Mouse (Mus musculus): ENCODE data around the gene Plppr1. TPM values are rescaled to one million over a fixed set of nuclear protein-coding genes. Genes with fewer than 3 reads are reported as not detected.

Plppr1 gene
- polyA plus RNA-seq, 1 experiment: not detected

- H3K27me3 ChIP-seq (ENCODE audit: control insufficient read depth, insufficient read depth, insufficient read length): no peaks in the 10 kb centered on the region
- no peaks in the 10 kb centered on the region for H3K36me3 ChIP-seq (ENCODE audit: control insufficient read depth, insufficient read depth)
- H3K79me3 ChIP-seq (ENCODE audit: low read depth): no peaks in the 10 kb centered on the region
- no peaks in the 10 kb centered on the region for H3K79me2 ChIP-seq (ENCODE audit: control insufficient read depth, insufficient read depth)
- no peak overlapping the region for H3ac ChIP-seq (ENCODE audit: control insufficient read depth, insufficient read length, low read depth)
- no peak overlapping the region for H3K4me3 ChIP-seq (ENCODE audit: insufficient read depth, poor library complexity, severe bottlenecking)
- TF ChIP-seq CEBPB (IDR thresholded peaks at IDR 0.05; ENCODE audit: low read depth): no peak
- TF ChIP-seq MYOG (IDR thresholded peaks at IDR 0.05; ENCODE audit: control insufficient read depth, extremely low read depth, insufficient read length): no peak
- TF ChIP-seq FOSL1 (IDR thresholded peaks at IDR 0.05; ENCODE audit: insufficient read depth, low read length, poor library complexity, severe bottlenecking): no peak
- TF ChIP-seq MYOD1 (IDR thresholded peaks at IDR 0.05; ENCODE audit: control insufficient read depth, insufficient read length, low read depth): no peak
- no peak for TF ChIP-seq USF1 (IDR thresholded peaks at IDR 0.05; ENCODE audit: low read depth)
- no peak for TF ChIP-seq CTCF (IDR thresholded peaks at IDR 0.05; ENCODE audit: control insufficient read depth, insufficient read depth, insufficient read length)
- no peak for TF ChIP-seq MAX (IDR thresholded peaks at IDR 0.05)
These were observed 120.6 kb downstream of the Plppr1 start for GRCm38 (mm10) chr4:49179471-49180181.

- Histone ChIP-seq H3K27me3 (ENCODE audit: control insufficient read depth, insufficient read depth, insufficient read length) (no peaks in the 10 kb centered on the region), H3K36me3 (ENCODE audit: control insufficient read depth, insufficient read depth) (no peaks in the 10 kb centered on the region), H3K79me2 (ENCODE audit: control insufficient read depth, insufficient read depth) (no peaks in the 10 kb centered on the region), H3K4me3 (ENCODE audit: insufficient read depth, poor library complexity, severe bottlenecking) (no peak overlapping the region), H3ac (ENCODE audit: control insufficient read depth, insufficient read length, low read depth) (no peak overlapping the region), H3K79me3 (ENCODE audit: low read depth) (no peaks in the 10 kb centered on the region)
- TF ChIP-seq MYOG (IDR thresholded peaks at IDR 0.05; ENCODE audit: control insufficient read depth, extremely low read depth, insufficient read length): no peak
These were observed 131.0 kb downstream of the Plppr1 start for GRCm38 (mm10) chr4:49189991-49190526.

DNA sequence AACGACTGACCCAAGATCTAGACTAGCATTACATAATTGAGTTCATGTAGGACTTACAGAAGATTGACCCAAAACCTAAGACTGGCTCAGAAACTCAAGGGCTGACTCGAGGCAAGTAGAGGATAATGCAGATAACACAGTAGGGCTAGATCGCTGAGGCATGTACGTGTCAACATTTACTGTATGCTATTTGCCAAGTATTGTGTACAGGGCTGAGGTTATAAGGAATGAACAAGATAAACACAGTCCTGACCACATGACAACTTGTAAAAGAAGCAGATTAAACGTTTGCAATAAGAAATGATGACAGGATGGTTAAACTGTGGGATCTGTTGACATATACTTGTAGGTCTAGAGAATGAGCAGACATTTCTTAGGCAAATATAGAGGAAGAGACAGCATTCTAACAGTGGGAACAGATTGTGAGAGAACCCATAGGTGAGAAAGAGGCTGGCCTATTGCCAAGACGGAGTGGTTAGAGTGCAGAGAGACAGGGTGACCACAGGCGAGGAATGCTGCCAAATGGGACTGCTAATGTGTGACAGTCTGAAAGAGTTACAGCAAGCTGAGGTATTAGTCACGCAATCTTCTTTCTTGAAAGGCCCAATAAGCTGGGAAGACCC lies 138.2 kb downstream of the Plppr1 start:
- H3K79me2 ChIP-seq (ENCODE audit: control insufficient read depth, insufficient read depth): no peaks in the 10 kb centered on the region
- TF ChIP-seq CTCF (IDR thresholded peaks at IDR 0.05; ENCODE audit: control insufficient read depth, insufficient read depth, insufficient read length) (no peak), CEBPB (IDR thresholded peaks at IDR 0.05; ENCODE audit: low read depth) (peak; percentile 38)
- H3K27me3 ChIP-seq (ENCODE audit: control insufficient read depth, insufficient read depth, insufficient read length): no peaks in the 10 kb centered on the region

GRCm38 (mm10) chr4:49210457-49210856 lies 151.4 kb downstream of the Plppr1 start:
- no peaks in the 10 kb centered on the region for H3K79me2 ChIP-seq (ENCODE audit: control insufficient read depth, insufficient read depth)
- H3ac ChIP-seq (ENCODE audit: control insufficient read depth, insufficient read length, low read depth): no peak overlapping the region
- no peaks in the 10 kb centered on the region for H3K79me3 ChIP-seq (ENCODE audit: low read depth)
- H3K27me3 ChIP-seq (ENCODE audit: control insufficient read depth, insufficient read depth, insufficient read length): no peaks in the 10 kb centered on the region
- no peak overlapping the region for H3K4me3 ChIP-seq (ENCODE audit: insufficient read depth, poor library complexity, severe bottlenecking)
- no peak for TF ChIP-seq MAX (IDR thresholded peaks at IDR 0.05)
- TF ChIP-seq MYOG (IDR thresholded peaks at IDR 0.05; ENCODE audit: control insufficient read depth, extremely low read depth, insufficient read length): no peak
- TF ChIP-seq CTCF (IDR thresholded peaks at IDR 0.05; ENCODE audit: control insufficient read depth, insufficient read depth, insufficient read length): no peak
- no peak for TF ChIP-seq FOSL1 (IDR thresholded peaks at IDR 0.05; ENCODE audit: insufficient read depth, low read length, poor library complexity, severe bottlenecking)
- TF ChIP-seq MYOD1 (IDR thresholded peaks at IDR 0.05; ENCODE audit: control insufficient read depth, insufficient read length, low read depth): no peak
- no peak for TF ChIP-seq CEBPB (IDR thresholded peaks at IDR 0.05; ENCODE audit: low read depth)
- TF ChIP-seq USF1 (IDR thresholded peaks at IDR 0.05; ENCODE audit: low read depth): no peak
- H3K36me3 ChIP-seq (ENCODE audit: control insufficient read depth, insufficient read depth): no peaks in the 10 kb centered on the region

More for the DNA sequence above, 138.2 kb downstream of the Plppr1 start:
- Histone ChIP-seq H3K36me3 (ENCODE audit: control insufficient read depth, insufficient read depth) (no peaks in the 10 kb centered on the region), H3ac (ENCODE audit: control insufficient read depth, insufficient read length, low read depth) (no peak overlapping the region), H3K79me3 (ENCODE audit: low read depth) (no peaks in the 10 kb centered on the region), H3K4me3 (ENCODE audit: insufficient read depth, poor library complexity, severe bottlenecking) (no peak overlapping the region)

DNA sequence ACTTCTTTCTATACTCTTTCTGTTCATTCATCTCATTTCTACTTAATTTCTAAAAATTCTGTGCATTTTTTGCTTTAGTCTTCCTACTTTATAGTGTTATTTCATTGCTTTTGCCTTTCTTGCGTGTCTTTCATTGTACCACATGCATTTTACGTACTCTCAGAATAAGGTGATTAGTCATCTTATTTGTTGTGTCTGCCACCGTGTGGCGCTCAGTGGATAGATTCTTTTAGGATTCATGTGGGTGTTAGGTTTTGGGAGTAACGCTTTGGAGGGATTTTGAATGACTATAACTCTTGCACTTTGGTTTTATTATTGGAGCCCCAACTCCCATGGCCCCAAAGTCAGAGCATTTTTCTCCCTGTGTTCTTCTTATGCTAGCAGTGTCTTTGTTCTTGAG lies 152.5 kb downstream of the Plppr1 start:
- H3ac ChIP-seq (ENCODE audit: control insufficient read depth, insufficient read length, low read depth): no peak overlapping the region
- TF ChIP-seq FOSL1 (IDR thresholded peaks at IDR 0.05; ENCODE audit: insufficient read depth, low read length, poor library complexity, severe bottlenecking): no peak
- TF ChIP-seq CTCF (IDR thresholded peaks at IDR 0.05; ENCODE audit: control insufficient read depth, insufficient read depth, insufficient read length): no peak
- TF ChIP-seq MAX (IDR thresholded peaks at IDR 0.05): no peak
- no peak for TF ChIP-seq MYOG (IDR thresholded peaks at IDR 0.05; ENCODE audit: control insufficient read depth, extremely low read depth, insufficient read length)
- TF ChIP-seq MYOD1 (IDR thresholded peaks at IDR 0.05; ENCODE audit: control insufficient read depth, insufficient read length, low read depth): no peak
- TF ChIP-seq CEBPB (IDR thresholded peaks at IDR 0.05; ENCODE audit: low read depth): no peak
- TF ChIP-seq USF1 (IDR thresholded peaks at IDR 0.05; ENCODE audit: low read depth): no peak
- H3K36me3 ChIP-seq (ENCODE audit: control insufficient read depth, insufficient read depth): no peaks in the 10 kb centered on the region
- H3K27me3 ChIP-seq (ENCODE audit: control insufficient read depth, insufficient read depth, insufficient read length): no peaks in the 10 kb centered on the region
- no peaks in the 10 kb centered on the region for H3K79me3 ChIP-seq (ENCODE audit: low read depth)
- H3K4me3 ChIP-seq (ENCODE audit: insufficient read depth, poor library complexity, severe bottlenecking): no peak overlapping the region
- H3K79me2 ChIP-seq (ENCODE audit: control insufficient read depth, insufficient read depth): no peaks in the 10 kb centered on the region
